Mouse (Mus musculus): Measurements from ENCODE around the gene Btaf1. TPM values are rescaled to one million over a fixed set of nuclear protein-coding genes. Genes with fewer than 3 reads are reported as not detected.
"Not testable (repeated sequence)": the region's sequence is repeated elsewhere in the genome, so short reads cannot be mapped to it uniquely, and the experiment has no call there.

The Btaf1 gene
- total and polyA plus RNA-seq, 2 experiments from 2014 or later = 3.5 to 16.9 TPM

GRCm38 (mm10) chr19:36932613-36933012 lies 6.7 kb downstream of the Btaf1 start:
- no peak for ATAC-seq
- H3K27ac ChIP-seq = no peak overlapping the region
- WGBS = 88% methylated on average over 2 of the region's 2 CpGs

GRCm38 (mm10) chr19:36936285-36936684 lies 10.4 kb downstream of the Btaf1 start:
- no peak for TF ChIP-seq CTCF (IDR thresholded peaks at IDR 0.05; ENCODE audit: low read depth)
- WGBS = 97% methylated on average over 4 of the region's 4 CpGs
- no peak for DNase-seq (ENCODE audit: low spot score)
- Histone ChIP-seq H3K4me3 (ENCODE audit: low read length) (no peak overlapping the region), H3K9ac (replicated peaks; ENCODE audit: low read length) (no peak overlapping the region), H3K27ac (no peak overlapping the region), H3K9me3 (ENCODE audit: low read length) (no peaks in the 10 kb centered on the region), H3K4me1 (ENCODE audit: insufficient read depth, low read length) (no peaks in the 10 kb centered on the region), H3K4me2 (ENCODE audit: low read depth, low read length) (no peak overlapping the region), H3K36me3 (ENCODE audit: insufficient read depth, low read length) (no peaks in the 10 kb centered on the region), H3K27me3 (ENCODE audit: insufficient read depth, low read length) (no peaks in the 10 kb centered on the region)
- ATAC-seq = no peak

More at GRCm38 (mm10) chr19:36932613-36933012, 6.7 kb downstream of the Btaf1 start:
- no peak overlapping the region for H3K4me3 ChIP-seq (ENCODE audit: low read length)
- no peak for DNase-seq (ENCODE audit: low spot score)
- no peaks in the 10 kb centered on the region for H3K36me3 ChIP-seq (ENCODE audit: insufficient read depth, low read length)
- H3K9ac ChIP-seq (replicated peaks; ENCODE audit: low read length) = no peak overlapping the region
- TF ChIP-seq CTCF (IDR thresholded peaks at IDR 0.05; ENCODE audit: low read depth) = no peak
- no peaks in the 10 kb centered on the region for H3K27me3 ChIP-seq (ENCODE audit: insufficient read depth, low read length)
- no peak overlapping the region for H3K4me2 ChIP-seq (ENCODE audit: low read depth, low read length)
- no peaks in the 10 kb centered on the region for H3K9me3 ChIP-seq (ENCODE audit: low read length)
- H3K4me1 ChIP-seq (ENCODE audit: insufficient read depth, low read length) = 0 out of 2 replicates have a peak, but pooled peaks cover under 1% of the 10 kb centered on the region

GRCm38 (mm10) chr19:36938008-36938407 lies 12.1 kb downstream of the Btaf1 start:
- no peak for DNase-seq (ENCODE audit: low spot score)
- Histone ChIP-seq H3K9ac (replicated peaks; ENCODE audit: low read length) (no peak overlapping the region), H3K36me3 (ENCODE audit: insufficient read depth, low read length) (no peaks in the 10 kb centered on the region), H3K4me2 (ENCODE audit: low read depth, low read length) (no peak overlapping the region), H3K4me3 (ENCODE audit: low read length) (no peak overlapping the region), H3K27ac (no peak overlapping the region), H3K27me3 (ENCODE audit: insufficient read depth, low read length) (no peaks in the 10 kb centered on the region), H3K4me1 (ENCODE audit: insufficient read depth, low read length) (no peaks in the 10 kb centered on the region), H3K9me3 (ENCODE audit: low read length) (no peaks in the 10 kb centered on the region)
- no peak for TF ChIP-seq CTCF (IDR thresholded peaks at IDR 0.05; ENCODE audit: low read depth)
- no peak for ATAC-seq

GRCm38 (mm10) chr19:36940064-36940463 lies 14.2 kb downstream of the Btaf1 start:
- no peak overlapping the region for H3K4me2 ChIP-seq (ENCODE audit: low read depth, low read length)
- H3K9ac ChIP-seq (replicated peaks; ENCODE audit: low read length) = no peak overlapping the region
- DNase-seq (ENCODE audit: low spot score) (no peak), ATAC-seq (no peak)
- H3K36me3 ChIP-seq (ENCODE audit: insufficient read depth, low read length) = no peaks in the 10 kb centered on the region
- no peak overlapping the region for H3K4me3 ChIP-seq (ENCODE audit: low read length)
- H3K27me3 ChIP-seq (ENCODE audit: insufficient read depth, low read length) = no peaks in the 10 kb centered on the region
- no peak for TF ChIP-seq CTCF (IDR thresholded peaks at IDR 0.05; ENCODE audit: low read depth)
- WGBS = 100% methylated on average over 1 of the region's 1 CpGs
- H3K4me1 ChIP-seq (ENCODE audit: insufficient read depth, low read length) = no peaks in the 10 kb centered on the region
- H3K9me3 ChIP-seq (ENCODE audit: low read length) = no peaks in the 10 kb centered on the region
- no peak overlapping the region for H3K27ac ChIP-seq

GRCm38 (mm10) chr19:36953637-36954206 lies 27.8 kb downstream of the Btaf1 start:
- no peaks in the 10 kb centered on the region for H3K27me3 ChIP-seq (ENCODE audit: insufficient read depth, low read length)
- no peak for TF ChIP-seq CTCF (IDR thresholded peaks at IDR 0.05; ENCODE audit: low read depth)
- no peak overlapping the region for H3K4me3 ChIP-seq (ENCODE audit: low read length)
- no peak overlapping the region for H3K9ac ChIP-seq (replicated peaks; ENCODE audit: low read length)
- 71% methylated on average over 4 of the region's 4 CpGs for WGBS
- no peaks in the 10 kb centered on the region for H3K9me3 ChIP-seq (ENCODE audit: low read length)
- no peak overlapping the region for H3K27ac ChIP-seq
- no peak overlapping the region for H3K4me2 ChIP-seq (ENCODE audit: low read depth, low read length)
- no peaks in the 10 kb centered on the region for H3K36me3 ChIP-seq (ENCODE audit: insufficient read depth, low read length)
- no peaks in the 10 kb centered on the region for H3K4me1 ChIP-seq (ENCODE audit: insufficient read depth, low read length)
- ATAC-seq (no peak), DNase-seq (ENCODE audit: low spot score) (no peak)

GRCm38 (mm10) chr19:36958331-36958730 lies 32.5 kb downstream of the Btaf1 start:
- TF ChIP-seq CTCF (IDR thresholded peaks at IDR 0.05; ENCODE audit: low read depth) = no peak
- Histone ChIP-seq H3K9ac (replicated peaks; ENCODE audit: low read length) (no peak overlapping the region), H3K27me3 (ENCODE audit: insufficient read depth, low read length) (no peaks in the 10 kb centered on the region), H3K27ac (no peak overlapping the region), H3K4me1 (ENCODE audit: insufficient read depth, low read length) (no peaks in the 10 kb centered on the region), H3K9me3 (ENCODE audit: low read length) (no peaks in the 10 kb centered on the region), H3K36me3 (ENCODE audit: insufficient read depth, low read length) (peaks cover 5% of the 10 kb centered on the region), H3K4me3 (ENCODE audit: low read length) (no peak overlapping the region), H3K4me2 (ENCODE audit: low read depth, low read length) (no peak overlapping the region)
- WGBS = 83% methylated on average over 4 of the region's 4 CpGs
- no peak for ATAC-seq
- no peak for DNase-seq (ENCODE audit: low spot score)

- no peak overlapping the region for H3K9ac ChIP-seq (replicated peaks; ENCODE audit: low read length)
- H3K27ac ChIP-seq = no peak overlapping the region
- no peak for TF ChIP-seq CTCF (IDR thresholded peaks at IDR 0.05; ENCODE audit: low read depth)
- DNase-seq (ENCODE audit: low spot score) (no peak), ATAC-seq (no peak)
- H3K4me2 ChIP-seq (ENCODE audit: low read depth, low read length) = no peak overlapping the region
- 98% methylated on average over 1 of the region's 1 CpGs for WGBS
- H3K27me3 ChIP-seq (ENCODE audit: insufficient read depth, low read length) = no peaks in the 10 kb centered on the region
- H3K36me3 ChIP-seq (ENCODE audit: insufficient read depth, low read length) = peaks cover 10% of the 10 kb centered on the region
- no peak overlapping the region for H3K4me3 ChIP-seq (ENCODE audit: low read length)
- H3K4me1 ChIP-seq (ENCODE audit: insufficient read depth, low read length) = no peaks in the 10 kb centered on the region
- H3K9me3 ChIP-seq (ENCODE audit: low read length) = no peaks in the 10 kb centered on the region
Observed at GRCm38 (mm10) chr19:36961320-36961719, 35.4 kb downstream of the Btaf1 start.

- H3K4me2 ChIP-seq (ENCODE audit: low read depth, low read length); H3K9ac ChIP-seq (replicated peaks; ENCODE audit: low read length); ATAC-seq; H3K27me3 ChIP-seq (ENCODE audit: insufficient read depth, low read length); H3K4me3 ChIP-seq (ENCODE audit: low read length); H3K4me1 ChIP-seq (ENCODE audit: insufficient read depth, low read length); H3K9me3 ChIP-seq (ENCODE audit: low read length); DNase-seq (ENCODE audit: low spot score); H3K27ac ChIP-seq: not testable (repeated sequence)
- H3K36me3 ChIP-seq (ENCODE audit: insufficient read depth, low read length) = peaks cover 16% of the 10 kb centered on the region
- 80% methylated on average over 6 of the region's 6 CpGs for WGBS
Observed at GRCm38 (mm10) chr19:36962544-36963260, 36.8 kb downstream of the Btaf1 start.
